Mouse (Mus musculus): ENCODE measurements around the gene Zfp949.

GRCm38 (mm10) chr9:88528736-88529135 lies 19.1 kb upstream of the Zfp949 start:
- TF ChIP-seq CTCF (IDR thresholded peaks at IDR 0.05; ENCODE audit: control insufficient read depth, insufficient read depth, insufficient replicate concordance, low read depth, low read length): no peak
- no peak for TF ChIP-seq POLR2A (IDR thresholded peaks at IDR 0.05; ENCODE audit: control insufficient read depth, low read depth, low read length)

All from testis, adult 2 months (tissue).